Mouse (Mus musculus): ENCODE measurements around the gene Kcp. TPM values are rescaled to one million over a fixed set of nuclear protein-coding genes. Genes with fewer than 3 reads are reported as not detected.

Gene Kcp
- polyA plus RNA-seq, 1 experiment from 2014 or later: 10.0 TPM

- H3K36me3 ChIP-seq (replicated peaks; ENCODE audit: control insufficient read depth, insufficient read depth, low read depth, low read length): no peaks in the 10 kb centered on the region; the same call in 1 of the 2 replicates
- no peak within 1 kb of the TSS for H3K4me3 ChIP-seq (ENCODE audit: low read depth, low read length)
- WGBS: 86% methylated on average over 4 of the region's 4 CpGs
- H3K9me3 ChIP-seq (replicated peaks; ENCODE audit: control insufficient read depth, low read length): no peaks in the 10 kb centered on the region
- H3K27me3 ChIP-seq (ENCODE audit: control insufficient read depth, insufficient read depth, low read length): no peaks in the 10 kb centered on the region
- ATAC-seq (replicated peaks; ENCODE audit: insufficient number of reproducible peaks, low FRiP score, low TSS enrichment, low read depth) (no peak), DNase-seq (ENCODE audit: low spot score) (no peak)
- no peak within 1 kb of the TSS for H3K9ac ChIP-seq (replicated peaks; ENCODE audit: low read length)
- H3K4me2 ChIP-seq (ENCODE audit: low read depth, low read length): no peak within 1 kb of the TSS
- H3K27ac ChIP-seq (replicated peaks; ENCODE audit: low read depth, low read length): no peak within 1 kb of the TSS
- peaks cover 2% of the 10 kb centered on the region; the same call in 1 of the 2 replicates for H3K4me1 ChIP-seq (ENCODE audit: control insufficient read depth, insufficient read depth, low read length)
Measured at GRCm38 (mm10) chr6:29471137-29471536, 36.6 kb downstream of the Kcp start, which contains the start of gene Atp6v1fnb. TSS of gene Atp6v1fnb (plus strand) at chr6:29471437.

DNA sequence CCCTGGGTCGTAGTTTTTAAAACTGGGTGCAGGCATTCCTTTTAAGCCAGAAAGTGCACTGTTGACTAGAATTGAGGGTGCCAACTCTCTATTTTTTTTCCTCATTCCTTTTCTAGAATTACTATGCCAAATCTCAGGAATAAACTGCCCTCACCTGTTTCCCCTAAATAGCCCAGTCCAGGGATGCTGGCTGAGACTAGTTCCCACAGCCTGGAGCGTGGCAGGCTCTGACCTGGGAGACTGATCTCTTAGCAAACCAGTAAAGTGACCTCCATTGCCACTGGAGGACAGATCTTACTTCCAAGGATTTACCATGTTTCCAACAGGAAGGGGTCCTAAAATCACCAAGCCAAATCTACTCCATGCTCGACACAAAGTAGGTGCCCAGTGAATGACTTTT, 38.9 kb downstream of the Kcp start:
- no peak overlapping the region for H3K27ac ChIP-seq (replicated peaks; ENCODE audit: low read depth, low read length)
- DNase-seq (ENCODE audit: low spot score): no peak
- H3K27me3 ChIP-seq (ENCODE audit: control insufficient read depth, insufficient read depth, low read length): no peaks in the 10 kb centered on the region
- no peaks in the 10 kb centered on the region for H3K4me1 ChIP-seq (ENCODE audit: control insufficient read depth, insufficient read depth, low read length)
- ATAC-seq (replicated peaks; ENCODE audit: insufficient number of reproducible peaks, low FRiP score, low TSS enrichment, low read depth): no peak
- no peaks in the 10 kb centered on the region for H3K9me3 ChIP-seq (replicated peaks; ENCODE audit: control insufficient read depth, low read length)
- H3K4me3 ChIP-seq (ENCODE audit: low read depth, low read length): no peak overlapping the region
- H3K9ac ChIP-seq (replicated peaks; ENCODE audit: low read length): no peak overlapping the region
- 91% methylated on average over 3 of the region's 3 CpGs for WGBS
- no peaks in the 10 kb centered on the region; the same call in 1 of the 2 replicates for H3K36me3 ChIP-seq (replicated peaks; ENCODE audit: control insufficient read depth, insufficient read depth, low read depth, low read length)
- peak overlapping the region; percentile 66; the same call in 1 of the 2 replicates for H3K4me2 ChIP-seq (ENCODE audit: low read depth, low read length)

GRCm38 (mm10) chr6:29467583-29468354, 40.0 kb downstream of the Kcp start, which contains the start of gene Atp6v1f:
TSS of gene Atp6v1f (plus strand) at chr6:29467718.
- peak within 1 kb of the TSS; percentile 62 for H3K9ac ChIP-seq (replicated peaks; ENCODE audit: low read length)
- ATAC-seq (replicated peaks; ENCODE audit: insufficient number of reproducible peaks, low FRiP score, low TSS enrichment, low read depth): peak; percentile 85
- under 1% methylated on average over 39 of the region's 39 CpGs for WGBS
- H3K4me1 ChIP-seq (ENCODE audit: control insufficient read depth, insufficient read depth, low read length): no peaks in the 10 kb centered on the region
- no peaks in the 10 kb centered on the region for H3K27me3 ChIP-seq (ENCODE audit: control insufficient read depth, insufficient read depth, low read length)
- H3K4me2 ChIP-seq (ENCODE audit: low read depth, low read length): peak within 1 kb of the TSS; percentile 66
- peak; percentile 97 for DNase-seq (ENCODE audit: low spot score)
- H3K36me3 ChIP-seq (replicated peaks; ENCODE audit: control insufficient read depth, insufficient read depth, low read depth, low read length): no peaks in the 10 kb centered on the region; the same call in 1 of the 2 replicates
- peak within 1 kb of the TSS; percentile 60 for H3K4me3 ChIP-seq (ENCODE audit: low read depth, low read length)
- no peaks in the 10 kb centered on the region for H3K9me3 ChIP-seq (replicated peaks; ENCODE audit: control insufficient read depth, low read length)
- no peak within 1 kb of the TSS for H3K27ac ChIP-seq (replicated peaks; ENCODE audit: low read depth, low read length)

GRCm38 (mm10) chr6:29463388-29463787, 44.4 kb downstream of the Kcp start:
- Histone ChIP-seq H3K4me3 (ENCODE audit: low read depth, low read length) (no peak overlapping the region), H3K4me2 (ENCODE audit: low read depth, low read length) (no peak overlapping the region), H3K9me3 (replicated peaks; ENCODE audit: control insufficient read depth, low read length) (no peaks in the 10 kb centered on the region), H3K9ac (replicated peaks; ENCODE audit: low read length) (no peak overlapping the region), H3K27me3 (ENCODE audit: control insufficient read depth, insufficient read depth, low read length) (no peaks in the 10 kb centered on the region), H3K4me1 (ENCODE audit: control insufficient read depth, insufficient read depth, low read length) (no peaks in the 10 kb centered on the region), H3K36me3 (replicated peaks; ENCODE audit: control insufficient read depth, insufficient read depth, low read depth, low read length) (no peaks in the 10 kb centered on the region), H3K27ac (replicated peaks; ENCODE audit: low read depth, low read length) (no peak overlapping the region)
- ATAC-seq (replicated peaks; ENCODE audit: insufficient number of reproducible peaks, low FRiP score, low TSS enrichment, low read depth): no peak
- 83% methylated on average over 3 of the region's 3 CpGs for WGBS
- no peak for DNase-seq (ENCODE audit: low spot score)

- H3K36me3 ChIP-seq (replicated peaks; ENCODE audit: control insufficient read depth, insufficient read depth, low read depth, low read length): no peaks in the 10 kb centered on the region
- H3K27me3 ChIP-seq (ENCODE audit: control insufficient read depth, insufficient read depth, low read length): no peaks in the 10 kb centered on the region
- no peaks in the 10 kb centered on the region for H3K9me3 ChIP-seq (replicated peaks; ENCODE audit: control insufficient read depth, low read length)
- no peak overlapping the region for H3K27ac ChIP-seq (replicated peaks; ENCODE audit: low read depth, low read length)
- H3K9ac ChIP-seq (replicated peaks; ENCODE audit: low read length): no peak overlapping the region
- H3K4me1 ChIP-seq (ENCODE audit: control insufficient read depth, insufficient read depth, low read length): no peaks in the 10 kb centered on the region
- H3K4me2 ChIP-seq (ENCODE audit: low read depth, low read length): no peak overlapping the region
- no peak for DNase-seq (ENCODE audit: low spot score)
- ATAC-seq (replicated peaks; ENCODE audit: insufficient number of reproducible peaks, low FRiP score, low TSS enrichment, low read depth): no peak
- no peak overlapping the region for H3K4me3 ChIP-seq (ENCODE audit: low read depth, low read length)
- 69% methylated on average over 7 of the region's 7 CpGs for WGBS
Measured at GRCm38 (mm10) chr6:29461502-29461901, 46.2 kb downstream of the Kcp start.

GRCm38 (mm10) chr6:29450667-29451066, 57.1 kb downstream of the Kcp start:
- no peaks in the 10 kb centered on the region for H3K36me3 ChIP-seq (replicated peaks; ENCODE audit: control insufficient read depth, insufficient read depth, low read depth, low read length)
- WGBS: 93% methylated on average over 6 of the region's 6 CpGs

DNA sequence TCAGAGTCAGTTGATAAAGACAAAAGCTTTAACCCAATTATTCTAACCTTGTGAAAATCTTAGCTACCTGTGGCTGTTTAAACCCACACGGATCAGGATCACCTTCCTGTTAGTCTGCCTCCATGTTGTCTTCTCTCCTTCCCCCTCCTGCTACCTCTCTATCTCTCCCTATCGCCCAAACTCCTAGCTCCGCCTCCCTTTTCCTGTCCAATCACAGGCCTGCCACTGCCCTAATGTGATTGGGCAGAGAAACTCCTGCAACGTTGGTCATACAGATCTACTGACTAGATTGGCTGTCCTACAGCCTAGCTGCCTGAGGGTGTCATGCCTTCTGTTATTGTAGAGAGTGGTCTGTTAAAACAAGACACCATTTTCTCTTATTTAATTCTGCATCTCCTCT, 57.9 kb downstream of the Kcp start:
- Histone ChIP-seq H3K27me3 (ENCODE audit: control insufficient read depth, insufficient read depth, low read length) (no peaks in the 10 kb centered on the region), H3K9ac (replicated peaks; ENCODE audit: low read length) (no peak overlapping the region)
- 29% methylated on average over 4 of the region's 4 CpGs for WGBS

More at GRCm38 (mm10) chr6:29450667-29451066, 57.1 kb downstream of the Kcp start:
- H3K9ac ChIP-seq (replicated peaks; ENCODE audit: low read length): no peak overlapping the region
- H3K4me1 ChIP-seq (ENCODE audit: control insufficient read depth, insufficient read depth, low read length): no peaks in the 10 kb centered on the region
- no peak overlapping the region for H3K4me2 ChIP-seq (ENCODE audit: low read depth, low read length)
- H3K9me3 ChIP-seq (replicated peaks; ENCODE audit: control insufficient read depth, low read length): no peaks in the 10 kb centered on the region
- ATAC-seq (replicated peaks; ENCODE audit: insufficient number of reproducible peaks, low FRiP score, low TSS enrichment, low read depth) (no peak), DNase-seq (ENCODE audit: low spot score) (no peak)
- no peak overlapping the region for H3K27ac ChIP-seq (replicated peaks; ENCODE audit: low read depth, low read length)
- H3K27me3 ChIP-seq (ENCODE audit: control insufficient read depth, insufficient read depth, low read length): no peaks in the 10 kb centered on the region
- H3K4me3 ChIP-seq (ENCODE audit: low read depth, low read length): no peak overlapping the region

DNA sequence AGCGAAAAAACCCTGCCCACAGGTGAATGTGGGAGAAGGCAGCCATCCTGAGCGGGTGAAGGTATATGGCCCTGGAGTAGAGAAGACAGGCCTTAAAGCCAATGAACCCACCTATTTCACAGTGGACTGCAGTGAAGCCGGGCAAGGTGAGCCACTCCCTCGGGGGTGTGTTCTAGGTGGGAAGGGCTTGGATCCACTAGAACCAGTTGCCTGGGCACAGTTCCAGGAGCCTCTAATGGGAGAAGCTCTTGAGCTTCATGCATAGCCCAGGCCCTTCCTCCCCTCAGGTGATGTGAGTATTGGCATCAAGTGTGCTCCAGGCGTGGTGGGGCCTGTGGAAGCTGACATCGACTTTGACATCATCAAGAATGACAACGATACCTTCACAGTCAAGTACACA, 62.4 kb downstream of the Kcp start:
- 89% methylated on average over 7 of the region's 7 CpGs for WGBS
- no peak for ATAC-seq (replicated peaks; ENCODE audit: insufficient number of reproducible peaks, low FRiP score, low TSS enrichment, low read depth)

More for the DNA sequence above, 57.9 kb downstream of the Kcp start:
- H3K36me3 ChIP-seq (replicated peaks; ENCODE audit: control insufficient read depth, insufficient read depth, low read depth, low read length): no peaks in the 10 kb centered on the region
- no peak overlapping the region for H3K4me3 ChIP-seq (ENCODE audit: low read depth, low read length)
- H3K9me3 ChIP-seq (replicated peaks; ENCODE audit: control insufficient read depth, low read length): no peaks in the 10 kb centered on the region
- no peak overlapping the region for H3K4me2 ChIP-seq (ENCODE audit: low read depth, low read length)
- no peak for DNase-seq (ENCODE audit: low spot score)
- H3K27ac ChIP-seq (replicated peaks; ENCODE audit: low read depth, low read length): no peak overlapping the region
- no peak for ATAC-seq (replicated peaks; ENCODE audit: insufficient number of reproducible peaks, low FRiP score, low TSS enrichment, low read depth)
- no peaks in the 10 kb centered on the region for H3K4me1 ChIP-seq (ENCODE audit: control insufficient read depth, insufficient read depth, low read length)

More for the DNA sequence above, 62.4 kb downstream of the Kcp start:
- no peaks in the 10 kb centered on the region for H3K27me3 ChIP-seq (ENCODE audit: control insufficient read depth, insufficient read depth, low read length)
- H3K9me3 ChIP-seq (replicated peaks; ENCODE audit: control insufficient read depth, low read length): no peaks in the 10 kb centered on the region
- DNase-seq (ENCODE audit: low spot score): no peak
- H3K9ac ChIP-seq (replicated peaks; ENCODE audit: low read length): no peak overlapping the region
- H3K4me1 ChIP-seq (ENCODE audit: control insufficient read depth, insufficient read depth, low read length): no peaks in the 10 kb centered on the region
- no peak overlapping the region for H3K4me2 ChIP-seq (ENCODE audit: low read depth, low read length)
- H3K36me3 ChIP-seq (replicated peaks; ENCODE audit: control insufficient read depth, insufficient read depth, low read depth, low read length): no peaks in the 10 kb centered on the region
- H3K27ac ChIP-seq (replicated peaks; ENCODE audit: low read depth, low read length): no peak overlapping the region
- no peak overlapping the region for H3K4me3 ChIP-seq (ENCODE audit: low read depth, low read length)
